Mouse (Mus musculus): ENCODE data around the gene Sipa1. TPM values are rescaled to one million over a fixed set of nuclear protein-coding genes. Genes with fewer than 3 reads are reported as not detected.

The Sipa1 gene
- total RNA-seq, 2 experiments from 2014 or later, result 16.4 to 51.2 TPM

GRCm38 (mm10) chr19:5648401-5649297 is 14.9 kb downstream of the Sipa1 start:
- peak; percentile 88 for ATAC-seq (replicated peaks; ENCODE audit: low FRiP score, low TSS enrichment, poor library complexity, severe bottlenecking)

DNA sequence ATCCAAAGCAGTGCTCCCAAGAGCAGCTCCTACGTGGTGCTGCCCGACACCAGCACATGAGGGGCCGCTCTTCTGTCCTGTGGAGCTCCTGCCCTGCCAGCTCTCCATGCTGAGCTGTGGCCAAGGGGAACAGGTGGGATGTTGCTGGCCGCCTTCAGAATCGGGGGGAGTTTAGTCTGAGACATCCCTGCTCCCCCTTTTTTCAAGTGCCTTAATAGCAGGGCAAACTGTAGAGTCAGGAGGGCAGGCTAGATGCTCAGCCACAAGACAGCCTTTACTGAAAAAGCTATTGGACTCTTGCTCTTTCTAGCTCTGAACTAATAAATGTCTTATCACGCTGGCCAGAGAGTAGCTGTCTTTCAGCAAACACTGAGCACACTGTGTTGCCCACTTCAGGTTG is 15.7 kb downstream of the Sipa1 start:
- no peak for ATAC-seq (replicated peaks; ENCODE audit: low FRiP score, low TSS enrichment, poor library complexity, severe bottlenecking)

DNA sequence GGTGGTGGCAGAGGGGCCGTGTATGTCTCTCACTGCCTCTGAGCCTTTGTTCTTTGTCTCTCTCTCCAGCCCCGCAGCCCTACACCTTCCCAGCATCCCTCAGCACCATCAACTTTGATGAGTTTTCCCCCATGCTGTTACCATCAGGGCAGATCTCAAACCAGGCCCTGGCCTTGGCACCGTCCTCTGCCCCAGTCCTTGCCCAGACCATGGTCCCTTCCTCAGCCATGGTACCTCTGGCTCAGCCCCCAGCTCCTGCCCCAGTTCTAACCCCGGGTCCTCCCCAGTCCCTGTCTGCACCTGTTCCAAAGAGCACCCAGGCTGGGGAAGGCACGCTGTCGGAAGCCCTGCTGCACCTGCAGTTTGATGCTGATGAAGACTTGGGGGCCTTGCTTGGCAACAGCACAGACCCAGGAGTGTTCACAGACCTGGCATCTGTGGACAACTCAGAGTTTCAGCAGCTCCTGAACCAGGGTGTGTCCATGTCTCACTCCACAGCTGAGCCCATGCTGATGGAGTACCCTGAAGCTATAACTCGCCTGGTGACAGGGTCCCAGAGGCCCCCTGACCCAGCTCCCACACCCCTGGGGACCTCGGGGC is 16.7 kb downstream of the Sipa1 start:
- no peak for ATAC-seq (replicated peaks; ENCODE audit: low FRiP score, low TSS enrichment, poor library complexity, severe bottlenecking)

GRCm38 (mm10) chr19:5645280-5645679 is 18.2 kb downstream of the Sipa1 start:
- ATAC-seq (replicated peaks; ENCODE audit: low FRiP score, low TSS enrichment, poor library complexity, severe bottlenecking), result no peak

DNA sequence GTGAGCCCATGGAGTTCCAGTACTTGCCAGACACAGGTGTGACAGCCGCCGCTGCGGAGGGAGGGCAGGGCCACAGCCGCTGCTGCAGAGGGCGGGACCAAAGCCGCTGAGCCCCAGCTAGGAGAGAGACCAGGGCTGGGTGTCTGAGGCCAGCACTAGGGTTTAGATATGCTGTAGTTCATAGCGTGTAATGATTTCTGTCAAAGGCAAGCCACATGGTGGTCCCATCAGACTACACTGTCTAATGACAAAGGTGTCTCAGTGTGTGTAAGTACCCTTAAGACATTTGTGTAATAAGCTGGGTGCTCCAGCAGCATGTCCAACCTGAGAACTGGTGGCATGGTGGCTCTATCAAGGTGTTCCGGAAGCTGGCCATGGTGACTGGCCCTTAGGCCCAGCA is 21.9 kb downstream of the Sipa1 start:
- ATAC-seq (replicated peaks; ENCODE audit: low FRiP score, low TSS enrichment, poor library complexity, severe bottlenecking), result no peak

GRCm38 (mm10) chr19:5641021-5641420 is 22.5 kb downstream of the Sipa1 start:
- ATAC-seq (replicated peaks; ENCODE audit: low FRiP score, low TSS enrichment, poor library complexity, severe bottlenecking), result no peak

DNA sequence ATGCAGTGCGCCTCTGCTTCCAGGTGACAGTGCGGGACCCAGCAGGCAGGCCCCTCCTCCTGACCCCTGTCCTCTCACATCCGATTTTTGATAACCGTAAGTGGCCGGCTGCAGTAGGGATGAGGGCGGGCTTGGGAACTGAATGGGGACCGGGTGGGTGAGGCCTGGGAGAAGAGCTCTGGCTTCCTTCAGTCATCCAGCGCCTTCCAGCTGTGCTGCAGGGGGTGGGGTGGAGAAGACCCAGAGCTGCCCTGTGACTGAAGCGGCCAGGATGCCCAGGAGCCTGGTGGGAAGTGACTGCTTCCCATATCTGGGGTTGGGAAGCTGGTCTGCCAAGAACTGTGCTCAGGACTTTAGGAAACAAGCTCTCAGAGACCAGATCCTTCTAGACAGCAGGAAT is 23.2 kb downstream of the Sipa1 start:
- no peak for ATAC-seq (replicated peaks; ENCODE audit: low FRiP score, low TSS enrichment, poor library complexity, severe bottlenecking)

DNA sequence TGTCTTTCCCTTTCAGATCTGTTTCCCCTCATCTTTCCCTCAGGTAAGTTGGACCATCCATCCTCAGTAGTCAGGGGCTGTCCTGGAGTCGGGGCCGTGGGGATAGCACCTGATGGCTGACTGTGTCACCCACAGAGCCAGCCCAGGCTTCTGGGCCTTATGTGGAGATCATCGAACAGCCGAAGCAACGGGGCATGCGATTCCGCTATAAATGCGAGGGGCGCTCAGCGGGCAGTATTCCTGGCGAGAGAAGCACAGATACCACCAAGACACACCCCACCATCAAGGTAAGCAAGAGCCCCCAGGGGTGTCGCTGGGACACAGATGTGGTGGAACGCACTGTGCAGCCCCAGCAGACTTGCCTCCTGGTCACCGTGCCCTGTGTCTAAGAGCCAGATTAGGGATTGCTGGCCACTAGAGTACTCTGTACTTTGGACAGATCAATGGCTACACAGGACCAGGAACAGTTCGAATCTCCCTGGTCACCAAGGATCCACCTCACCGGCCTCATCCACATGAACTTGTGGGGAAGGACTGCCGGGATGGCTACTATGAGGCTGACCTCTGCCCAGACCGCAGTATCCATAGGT is 25.0 kb downstream of the Sipa1 start:
- ATAC-seq (replicated peaks; ENCODE audit: low FRiP score, low TSS enrichment, poor library complexity, severe bottlenecking), result no peak

- ATAC-seq (replicated peaks; ENCODE audit: low FRiP score, low TSS enrichment, poor library complexity, severe bottlenecking), result peak; percentile 83
These were observed 26.1 kb downstream of the Sipa1 start, which contains the start of gene Rela for GRCm38 (mm10) chr19:5637069-5638047. Gene Rela, plus strand, starts transcription at chr19:5637483.

DNA sequence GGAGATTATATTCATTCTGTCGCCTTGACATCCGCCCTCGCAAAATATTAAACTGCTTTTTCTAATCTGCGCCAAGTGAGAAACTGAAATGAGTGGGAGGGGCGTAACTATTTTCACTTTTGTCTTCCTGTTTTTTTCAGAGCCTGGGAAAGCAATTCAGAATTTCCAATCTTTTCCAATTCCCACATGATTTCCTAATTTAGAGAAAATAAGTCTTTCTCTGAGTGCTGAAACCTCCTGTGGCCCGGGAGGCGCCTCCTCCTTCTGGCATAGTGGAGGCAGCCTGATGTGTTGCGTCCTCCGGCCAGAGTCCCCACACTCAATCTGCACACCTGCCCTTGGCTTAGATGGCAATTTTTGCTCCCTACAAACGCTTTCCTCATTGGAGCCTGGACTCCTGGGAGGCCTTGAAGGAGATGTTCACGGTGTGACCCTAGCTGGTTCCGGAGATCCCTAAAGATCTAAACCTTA is 26.9 kb downstream of the Sipa1 start:
- no peak for ATAC-seq (replicated peaks; ENCODE audit: low FRiP score, low TSS enrichment, poor library complexity, severe bottlenecking)

- ATAC-seq (replicated peaks; ENCODE audit: low FRiP score, low TSS enrichment, poor library complexity, severe bottlenecking), result no peak
These were observed 27.4 kb downstream of the Sipa1 start for GRCm38 (mm10) chr19:5636036-5636570.

DNA sequence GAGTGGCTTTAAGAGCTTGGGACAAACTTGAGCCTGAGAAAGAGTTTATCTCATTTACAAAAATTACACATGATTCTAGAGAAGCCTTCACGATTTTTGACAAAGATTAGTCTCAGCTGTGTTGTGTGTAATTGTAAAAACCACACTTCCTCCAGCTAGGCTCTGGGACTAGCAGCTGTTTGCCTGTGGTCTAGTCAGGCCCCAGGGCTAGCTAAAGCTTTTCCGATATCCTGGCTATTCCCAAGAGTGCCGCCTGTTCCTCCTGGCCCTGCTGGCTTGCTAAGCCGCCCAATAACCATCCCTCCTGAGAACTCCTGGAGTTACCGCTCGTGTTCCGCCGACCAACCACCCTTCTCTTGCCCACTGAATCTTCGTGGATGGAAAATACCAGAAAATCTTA is 31.4 kb downstream of the Sipa1 start:
- ATAC-seq (replicated peaks; ENCODE audit: low FRiP score, low TSS enrichment, poor library complexity, severe bottlenecking), result no peak

DNA sequence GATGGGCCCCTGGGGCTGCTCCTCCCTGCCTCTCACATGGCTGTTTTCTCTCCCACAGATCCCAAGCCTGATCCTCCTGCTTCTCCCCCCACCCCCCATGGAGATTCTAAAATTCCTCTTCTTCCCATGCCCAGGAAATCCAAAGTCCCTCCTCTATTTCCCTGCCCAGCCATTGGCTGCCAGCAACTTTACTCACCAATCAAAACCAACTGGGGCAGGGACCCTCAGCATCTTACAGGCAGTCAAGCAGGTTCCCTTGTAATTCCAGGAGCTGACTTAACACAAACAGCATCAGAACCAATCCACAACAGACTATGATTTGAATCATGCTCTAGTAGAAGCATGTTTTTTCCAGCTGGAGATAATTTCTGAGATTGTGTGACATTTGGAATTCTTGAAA is 33.6 kb downstream of the Sipa1 start:
- ATAC-seq (replicated peaks; ENCODE audit: low FRiP score, low TSS enrichment, poor library complexity, severe bottlenecking), result no peak

DNA sequence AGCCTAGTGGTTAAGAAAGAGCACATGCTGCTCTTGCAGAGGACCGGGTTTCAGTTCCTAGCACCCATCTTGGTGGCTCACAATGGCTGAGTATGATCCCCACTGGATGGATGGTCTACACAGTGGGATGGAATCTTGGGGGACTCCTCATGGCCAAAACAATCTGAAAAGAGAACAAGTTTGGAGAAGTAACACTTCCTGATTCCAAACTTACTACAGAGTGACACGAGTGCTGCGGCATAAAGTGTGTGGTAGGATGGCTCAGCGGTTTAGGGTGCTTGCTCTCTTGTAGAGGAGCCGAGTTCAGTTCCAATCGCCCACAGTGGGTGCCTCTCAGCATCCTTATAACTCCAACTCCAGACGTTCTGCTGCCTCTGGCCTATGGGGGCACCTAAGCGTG is 38.2 kb downstream of the Sipa1 start:
- no peak for ATAC-seq (replicated peaks; ENCODE audit: low FRiP score, low TSS enrichment, poor library complexity, severe bottlenecking)

- no peak for ATAC-seq (replicated peaks; ENCODE audit: low FRiP score, low TSS enrichment, poor library complexity, severe bottlenecking)
These were observed 41.6 kb downstream of the Sipa1 start for GRCm38 (mm10) chr19:5621884-5622283.

DNA sequence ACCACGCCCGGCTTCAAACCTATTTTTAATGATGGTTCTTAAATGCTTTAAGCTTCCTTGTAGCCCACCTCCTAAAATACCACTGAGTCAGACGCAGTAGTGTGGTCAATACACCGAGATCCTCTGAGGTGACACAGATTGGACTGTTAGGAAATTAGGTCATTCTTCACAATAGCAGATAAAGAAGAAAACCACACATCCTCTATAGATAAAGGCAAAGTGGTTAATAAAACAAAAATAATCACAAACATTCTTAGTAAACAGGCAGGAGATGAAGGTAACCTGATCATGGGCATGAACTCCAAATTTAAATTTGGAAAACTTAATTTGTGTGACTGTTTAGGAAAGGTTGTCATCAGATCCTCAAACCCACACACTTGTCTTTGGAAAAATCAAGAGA is 43.5 kb downstream of the Sipa1 start:
- ATAC-seq (replicated peaks; ENCODE audit: low FRiP score, low TSS enrichment, poor library complexity, severe bottlenecking), result no peak

DNA sequence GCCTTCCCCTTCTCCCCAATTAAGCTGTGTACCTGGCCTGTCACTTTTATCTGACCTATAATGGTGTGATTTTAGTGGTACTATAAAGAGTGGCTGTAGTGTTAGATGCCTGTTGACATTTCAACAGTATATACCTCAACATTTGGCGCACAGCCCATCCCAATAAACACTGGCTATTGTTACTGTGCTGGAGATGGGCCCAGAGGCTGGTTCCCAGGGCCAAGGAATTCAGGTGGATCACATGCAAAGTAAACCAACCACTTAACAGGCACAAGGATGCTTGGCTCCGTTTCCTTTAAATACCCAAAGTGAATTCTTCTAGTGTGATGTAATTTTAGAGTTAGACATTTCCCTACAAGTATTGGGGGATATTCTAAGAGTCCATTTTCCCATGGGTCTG is 48.6 kb downstream of the Sipa1 start:
- ATAC-seq (replicated peaks; ENCODE audit: low FRiP score, low TSS enrichment, poor library complexity, severe bottlenecking), result no peak

GRCm38 (mm10) chr19:5612762-5613411 is 50.6 kb downstream of the Sipa1 start:
- no peak for ATAC-seq (replicated peaks; ENCODE audit: low FRiP score, low TSS enrichment, poor library complexity, severe bottlenecking)

- ATAC-seq (replicated peaks; ENCODE audit: low FRiP score, low TSS enrichment, poor library complexity, severe bottlenecking), result no peak
These were observed 51.5 kb downstream of the Sipa1 start for GRCm38 (mm10) chr19:5611973-5612372.

Measured in megakaryocyte-erythroid progenitor cell, adult 5-6 weeks (primary cell).